In the genomic region with DNA sequence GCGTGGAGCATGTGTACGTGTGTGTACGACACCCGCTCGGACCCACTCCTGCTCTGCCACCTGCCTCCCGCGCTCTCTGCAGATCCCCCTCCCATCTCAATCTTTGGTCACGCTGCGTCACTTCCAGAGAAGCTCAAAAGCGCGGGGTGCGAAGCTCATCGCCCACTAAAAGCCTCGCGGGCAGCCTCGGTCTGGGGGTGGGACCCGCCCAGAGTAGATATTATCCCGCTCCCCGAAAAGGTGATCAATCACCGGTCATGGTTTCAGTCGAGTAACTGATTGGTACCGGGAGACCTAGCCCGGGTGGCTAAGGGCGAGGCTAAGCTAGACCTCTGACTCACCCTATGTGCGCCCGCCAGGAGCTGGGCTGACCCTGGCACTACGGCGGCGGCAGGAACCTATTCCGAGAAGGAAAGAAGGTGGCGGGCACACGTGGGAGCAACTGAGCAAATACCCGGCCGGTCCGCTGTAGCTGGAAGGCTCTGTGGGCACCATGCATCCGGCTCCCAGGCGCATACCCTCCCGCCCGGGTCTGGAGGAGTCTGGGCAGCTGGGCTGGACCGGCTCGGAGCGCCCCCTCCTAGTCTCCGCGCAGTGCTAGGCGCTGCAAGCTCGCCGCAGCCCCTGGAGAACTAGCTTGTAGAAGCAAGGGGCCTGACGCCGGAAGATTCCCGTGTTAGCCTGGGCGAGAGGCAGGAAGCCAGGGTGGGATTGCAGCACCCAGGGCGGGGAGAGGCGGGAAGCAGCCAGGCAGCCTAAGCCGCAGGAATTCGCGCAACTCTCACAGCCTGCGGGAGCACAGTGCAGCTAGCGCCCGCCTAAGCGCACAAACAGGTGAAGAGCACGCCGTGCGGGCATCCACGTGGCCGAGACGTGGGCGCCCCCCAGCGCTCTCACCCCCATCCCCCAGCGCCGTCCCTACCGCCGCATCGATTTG, we compare ENCODE assay signal across 9 mouse cellular contexts. TPM values are rescaled to one million over a fixed set of nuclear protein-coding genes. Genes with fewer than 3 reads are reported as not detected.
DNase-seq lines count a peak whose midpoint lies in the region; ATAC-seq and TF ChIP-seq lines count a peak whose summit lies in the region.
"Had no signal": no experiment of that assay in that cellular context is flagged by ENCODE, and none has a peak within 500 bp of the region (broad histone marks: within the 10 kb centered on the region; RNA-seq: fewer than 3 reads in every experiment).

No protein-coding gene starts in this region.

- DNase-seq in heart, adult 11 months, result peak; percentile 97
- DNase-seq in heart, adult 8-10 months (ENCODE audit: low spot score), result no peak
- peak; percentile 28 for DNase-seq in cerebellum, adult 11-12 months
- peak; percentile 46 to 55 for DNase-seq in frontal cortex, postnatal 10 days (ENCODE audit: low spot score in 2 of 2)
- DNase-seq in left cerebral cortex, postnatal 36 days (ENCODE audit: low spot score in 2 of 2), result peak; percentile 65 to 70
- DNase-seq in mesoderm, embryonic 11.5 days (ENCODE audit: low read depth, low spot score), result peak; percentile 70

- H3K36me3 ChIP-seq in hindbrain, embryonic 16.5 days (ENCODE audit: control insufficient read depth, insufficient read depth, low read length), result no peaks in the 10 kb centered on the region
- no peaks in the 10 kb centered on the region for H3K36me3 ChIP-seq in small intestine, adult 2 months (ENCODE audit: control insufficient read depth, insufficient read depth, low read length)
- H3K36me3 ChIP-seq: G1E had no signal

- H3K4me1 ChIP-seq in hindbrain, embryonic 16.5 days (ENCODE audit: control insufficient read depth, insufficient read depth, low read depth, low read length), result peaks cover 32% of the 10 kb centered on the region
- peaks cover 11% of the 10 kb centered on the region; the same call in 1 of the 2 replicates for H3K4me1 ChIP-seq in small intestine, adult 2 months (ENCODE audit: control insufficient read depth, insufficient read depth, insufficient read length, low read length)

- peak overlapping the region; percentile 98 for H3K4me2 ChIP-seq in hindbrain, embryonic 16.5 days (ENCODE audit: low read length)

- no peak for TF ChIP-seq CTCF in small intestine, adult 2 months (IDR thresholded peaks at IDR 0.05; ENCODE audit: extremely low read depth, insufficient read length, insufficient replicate concordance, low read depth, low read length)

- under 1% methylated on average over 68 of the region's 73 CpGs for WGBS in hindbrain, embryonic 16.5 days
- 1% methylated on average over 73 of the region's 73 CpGs for WGBS in small intestine, adult 2 months

- peak; percentile 62 for ATAC-seq in hindbrain, embryonic 16.5 days

- peak overlapping the region; percentile 65 for H3K4me3 ChIP-seq in hindbrain, embryonic 16.5 days (ENCODE audit: low read length)
- H3K4me3 ChIP-seq in small intestine, adult 2 months (ENCODE audit: low read depth, low read length), result peak overlapping the region; percentile 69

- H3K27ac ChIP-seq in hindbrain, embryonic 16.5 days (ENCODE audit: low read depth, low read length), result peak overlapping the region; percentile 86
- peak overlapping the region; percentile 58 for H3K27ac ChIP-seq in small intestine, adult 2 months (ENCODE audit: insufficient read depth, low read depth, low read length)

- 0 out of 2 replicates have a peak, but pooled peaks have one; percentile 4 for TF ChIP-seq POLR2A in small intestine, adult 2 months (IDR thresholded peaks at IDR 0.05; ENCODE audit: low read depth, low read length)

- H3K9ac ChIP-seq in hindbrain, embryonic 16.5 days (ENCODE audit: low read depth, low read length), result peak overlapping the region; percentile 88

- intact Hi-C loops in left cerebral cortex, postnatal 36 days (cut with DNase I), result loop anchor here (5.0 to 10.0 kb wide), 3 partner anchors 221 to 1524 kb away; no protein-coding TSS in a partner anchor

- no peaks in the 10 kb centered on the region; the same call in 1 of the 2 replicates for H3K27me3 ChIP-seq in hindbrain, embryonic 16.5 days (replicated peaks; ENCODE audit: control insufficient read depth, insufficient read depth, low read length)
- peaks cover 53% of the 10 kb centered on the region for H3K27me3 ChIP-seq in small intestine, adult 2 months (ENCODE audit: control insufficient read depth, insufficient read depth, low read length)

- no peaks in the 10 kb centered on the region for H3K9me3 ChIP-seq in hindbrain, embryonic 16.5 days (ENCODE audit: control insufficient read depth, low read length)

RNA-seq across cellular contexts. Expression of gene Nrp2, which starts 3.3 kb away (rescaled TPM):
- 10 to 100 TPM; 13.2 to 30.0 (median 26.7) TPM for total RNA-seq in heart, adult 8-10 months (2022)
- 22.7 and 31.5 TPM in 2 replicates for polyA plus RNA-seq in hindbrain, embryonic 16.5 days (2015; fragmentation: Nextera tagmentation; extraction: Ambion mirVana)
- total RNA-seq in left cerebral cortex, postnatal 36 days (2021), result 10 to 100 TPM; 19.0 to 39.3 TPM
- 5.6 and 6.6 TPM in 2 replicates for polyA plus RNA-seq in small intestine, adult 2 months (2012; rRNA removed)
